Mouse (Mus musculus): ENCODE results near the gene Sirt7. TPM values are rescaled to one million over a fixed set of nuclear protein-coding genes. Genes with fewer than 3 reads are reported as not detected.

Sirt7 gene
- total and polyA plus RNA-seq, 3 experiments: 74.4 to 91.3 (median 75.2) TPM

- peaks cover 36 to 48% of the 10 kb centered on the region in 2 experiments for H3K36me3 ChIP-seq (replicated peaks in 1 of 2; ENCODE audit: control insufficient read depth in 1 of 2, insufficient read depth in 1 of 2, low read length in 1 of 2)
- TF ChIP-seq SIN3A (IDR thresholded peaks at IDR 0.05; ENCODE audit: low read length): peak; percentile 13; the same call in 1 of the 2 replicates
- no peak for TF ChIP-seq BHLHE40 (IDR thresholded peaks at IDR 0.05; ENCODE audit: low read depth, low read length)
- peak; percentile 77 for TF ChIP-seq ETS1 (conservative IDR thresholded peaks at IDR 0.05; ENCODE audit: low read depth, low read length)
- TF ChIP-seq JUN (IDR thresholded peaks at IDR 0.05; ENCODE audit: insufficient read depth, low read depth, low read length): peak; percentile 87
- TF ChIP-seq JUND (conservative IDR thresholded peaks at IDR 0.05; ENCODE audit: low read depth, low read length): peak; percentile 91
- TF ChIP-seq USF1 (IDR thresholded peaks at IDR 0.05; ENCODE audit: low read depth, low read length): no peak
- no peak for TF ChIP-seq NELFE (IDR thresholded peaks at IDR 0.05; ENCODE audit: low read depth, low read length)
- TF ChIP-seq MXI1 (IDR thresholded peaks at IDR 0.05; ENCODE audit: low read depth, low read length): peak; percentile 64
- TF ChIP-seq E2F4 (IDR thresholded peaks at IDR 0.05; ENCODE audit: insufficient replicate concordance, low read depth, low read length): 0 out of 2 replicates have a peak, but pooled peaks have one; percentile 25
- no peak for TF ChIP-seq RAD21 (IDR thresholded peaks at IDR 0.05; ENCODE audit: low read depth, low read length)
- TF ChIP-seq POLR2AphosphoS2 (IDR thresholded peaks at IDR 0.05; ENCODE audit: low read depth, low read length): no peak; the same call in 1 of the 2 replicates
- peak; percentile 96 for TF ChIP-seq MYC (IDR thresholded peaks at IDR 0.05; ENCODE audit: low read depth, low read length)
- TF ChIP-seq IRF4 (IDR thresholded peaks at IDR 0.05; ENCODE audit: low read depth, low read length): no peak
- TF ChIP-seq TBP (conservative IDR thresholded peaks at IDR 0.05; ENCODE audit: low read depth, low read length): peak; percentile 47; the same call in 1 of the 2 replicates
- TF ChIP-seq EP300 (IDR thresholded peaks at IDR 0.05; ENCODE audit: low read length): peak; percentile 51
- no peak for TF ChIP-seq GABPA (IDR thresholded peaks at IDR 0.05; ENCODE audit: insufficient replicate concordance, low read depth, low read length)
- peak; percentile 2; the same call in 1 of the 2 replicates for TF ChIP-seq ZMIZ1 (IDR thresholded peaks at IDR 0.05; ENCODE audit: low read depth, low read length)
- no peak for TF ChIP-seq ZKSCAN1 (IDR thresholded peaks at IDR 0.05; ENCODE audit: borderline replicate concordance, low read depth, low read length)
- no peak; the same call in 1 of the 2 replicates for TF ChIP-seq POLR2A (IDR thresholded peaks at IDR 0.05; ENCODE audit: low read depth, low read length)
- peak; percentile 34; the same call in 1 of the 2 replicates for TF ChIP-seq ZNF384 (IDR thresholded peaks at IDR 0.05; ENCODE audit: low read depth, low read length)
- no peak for TF ChIP-seq MAZ (IDR thresholded peaks at IDR 0.05; ENCODE audit: low read depth, low read length)
- peak; percentile 9; the same call in 1 of the 2 replicates for TF ChIP-seq CHD2 (IDR thresholded peaks at IDR 0.05; ENCODE audit: low read length)
- TF ChIP-seq CHD1 (IDR thresholded peaks at IDR 0.05; ENCODE audit: low read depth, low read length): peak; percentile 93
- TF ChIP-seq MAX (IDR thresholded peaks at IDR 0.05; ENCODE audit: low read length): peak; percentile 75; the same call in 1 of the 2 replicates
- no peak for TF ChIP-seq MEF2A (IDR thresholded peaks at IDR 0.05; ENCODE audit: borderline replicate concordance, low read depth, low read length)
- peak; percentile 39; the same call in 1 of the 2 replicates for TF ChIP-seq UBTF (IDR thresholded peaks at IDR 0.05; ENCODE audit: low read depth, low read length)
- TF ChIP-seq ZC3H11A (IDR thresholded peaks at IDR 0.05; ENCODE audit: low read depth, low read length): no peak
- peak; percentile 74 for DNase-seq (ENCODE audit: extremely low read depth)
- H3K27me3 ChIP-seq (replicated peaks): no peaks in the 10 kb centered on the region
- peak overlapping the region; percentile 98 for H3K9ac ChIP-seq (ENCODE audit: insufficient read depth, low read depth)
- peaks cover 34% of the 10 kb centered on the region for H3K79me2 ChIP-seq (replicated peaks; ENCODE audit: control insufficient read depth, extremely low read depth, insufficient read depth, poor library complexity, severe bottlenecking)
- H3K9me3 ChIP-seq (replicated peaks; ENCODE audit: low read length): no peaks in the 10 kb centered on the region
- in situ Hi-C loops (cut with MboI; ENCODE audit: low pct_ligation_motif_present, low pct_unique_long_range_greater_than_20kb, low sequenced_read_pairs) (no loop called here), dilution Hi-C loops (cut with MboI; ENCODE audit: extremely low pct_ligation_motif_present, extremely low pct_unique_long_range_greater_than_20kb, low sequenced_read_pairs) (no loop called here)
- peak overlapping the region; percentile 92 for H3K27ac ChIP-seq (ENCODE audit: insufficient read depth, low read depth)
- peak overlapping the region; percentile 81 to 93 (median 93) for H3K4me3 ChIP-seq (replicated peaks in 1 of 3; ENCODE audit: low read depth in 2 of 3, low read length in 2 of 3, poor library complexity in 1 of 3)
- peaks cover 8 to 58% of the 10 kb centered on the region in 2 experiments for H3K4me1 ChIP-seq (ENCODE audit: control insufficient read depth in 1 of 2, insufficient read depth in 2 of 2)
- peak overlapping the region; percentile 75 for H3K4me2 ChIP-seq (ENCODE audit: insufficient read depth, low read depth, poor library complexity, severe bottlenecking)
Observed at GRCm38 (mm10) chr11:120573585-120574277, 51.3 kb downstream of the Sirt7 start.

Measured in CH12.LX (cell line).